Mouse (Mus musculus) B cell, adult 2 months (primary cell): Measurements from ENCODE around the gene Pcx.
A peak's percentile ranks its signal among the peaks of the same experiment; 100 is the strongest.

Experiments
- DNase-seq, 2 experiments: peaks; one replicate each; pipeline ENCODE4 v3.0.0; 2022

Pcx gene

DNA sequence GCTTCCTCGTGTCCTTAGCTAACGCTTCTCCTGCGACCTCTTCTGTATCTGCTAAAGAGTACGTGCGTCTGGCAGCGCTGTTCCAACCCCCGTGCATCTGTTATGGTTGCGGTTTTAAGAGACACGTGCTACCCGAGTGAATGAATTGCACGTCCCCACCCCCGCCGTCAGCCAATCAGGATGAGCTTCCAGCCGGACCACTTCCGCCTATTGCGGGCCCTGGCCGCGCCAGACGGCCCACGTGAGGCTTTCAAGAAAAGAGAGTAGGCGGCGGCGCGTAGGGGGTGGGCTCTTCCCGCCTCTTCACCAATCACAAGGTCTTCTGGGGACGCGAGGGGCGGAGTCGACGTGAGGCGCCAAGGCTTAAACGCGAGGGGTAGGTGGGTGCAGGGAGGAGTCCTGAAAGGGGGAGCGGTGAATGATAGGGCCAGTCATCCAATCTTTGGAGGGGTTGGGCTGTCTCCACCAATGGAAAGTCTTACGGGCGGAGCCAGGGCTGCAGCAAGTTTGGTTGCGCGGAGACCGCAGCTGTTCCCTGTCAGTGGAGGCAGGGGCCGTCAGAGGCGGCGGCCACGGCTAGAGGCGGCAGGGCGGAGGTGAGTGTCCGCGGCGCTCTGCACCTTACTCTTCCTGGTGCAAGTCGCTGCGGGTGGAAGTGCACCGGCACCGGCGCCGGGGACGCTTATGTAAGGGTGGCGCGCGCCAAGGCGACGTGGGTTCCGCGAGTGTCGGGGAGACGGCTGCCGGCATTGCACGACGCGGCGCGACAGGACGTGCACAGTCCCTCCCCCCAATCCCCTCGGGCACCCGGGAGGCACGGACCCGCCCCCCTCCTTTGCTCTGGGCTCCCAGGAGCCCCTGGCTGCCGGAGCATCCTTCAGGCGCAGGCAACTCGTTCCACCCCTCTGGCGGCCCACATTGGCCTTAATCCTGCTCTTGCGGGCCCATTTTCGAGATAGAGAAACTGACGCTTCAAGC is at the start of gene Pcx:
Gene Pcx (plus strand): TSS at position 487 of the 978 bp plus-strand sequence.
- peak; percentile 97 to 98 for DNase-seq

DNA sequence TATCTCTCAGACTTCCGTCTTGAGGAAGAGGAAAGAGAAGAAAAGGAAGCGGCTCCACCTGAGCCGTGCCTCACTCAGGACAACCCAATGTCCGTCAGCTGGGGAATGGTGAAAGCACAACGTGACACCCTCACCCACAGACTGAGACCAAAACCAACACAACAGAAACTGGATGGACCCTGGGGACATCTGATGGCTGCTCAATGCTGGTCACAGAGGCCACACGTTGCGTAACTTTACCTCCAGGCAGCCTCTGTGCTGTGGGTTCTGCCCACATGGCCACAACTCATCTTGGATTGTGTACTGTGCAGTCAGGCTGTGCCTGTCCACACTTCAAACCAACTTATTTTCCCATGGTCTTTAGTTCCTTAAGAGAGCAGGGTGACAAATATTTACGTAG is 48.3 kb upstream of the Pcx start:
- DNase-seq: no peak

DNA sequence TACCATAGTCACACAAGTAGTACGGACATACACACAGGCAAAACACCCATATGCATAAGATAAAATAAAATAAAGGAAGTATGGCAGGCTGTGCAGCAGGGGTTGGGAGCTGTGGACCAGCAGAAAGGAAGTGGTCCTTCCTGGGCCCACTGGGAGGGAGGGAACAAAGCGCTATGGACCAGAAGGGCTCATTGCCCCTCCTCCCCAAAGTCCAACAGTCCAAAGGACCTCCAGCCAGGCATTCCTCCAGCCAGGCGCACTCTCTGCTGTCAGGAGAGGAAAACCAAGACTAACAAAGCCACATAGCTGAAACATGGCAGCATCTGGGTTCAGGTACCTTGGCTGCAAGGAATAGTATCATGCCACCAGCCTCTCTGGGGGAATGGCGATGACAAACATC is 45.6 kb upstream of the Pcx start:
- DNase-seq: no peak

DNA sequence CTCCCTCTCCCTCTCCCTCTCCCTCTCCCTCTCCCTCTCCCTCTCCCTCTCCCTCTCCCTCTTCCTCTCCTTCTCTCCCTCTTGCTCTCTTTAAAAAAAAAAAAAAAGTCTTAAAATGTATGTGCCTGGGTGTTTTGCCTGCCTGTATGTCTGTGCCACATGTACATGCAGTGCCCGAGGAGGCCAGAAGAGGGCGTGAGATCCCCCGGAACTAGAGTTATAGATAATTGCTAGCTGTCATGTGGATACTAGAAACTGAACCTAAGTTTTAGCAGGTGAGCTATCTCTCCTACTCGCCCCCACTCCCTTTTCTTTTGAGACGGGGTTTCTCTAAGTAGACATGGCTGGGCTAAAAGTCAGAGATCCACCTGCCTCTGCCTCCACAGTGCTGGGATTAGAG is 41.9 kb upstream of the Pcx start:
- peak; percentile 44 to 55 for DNase-seq

DNA sequence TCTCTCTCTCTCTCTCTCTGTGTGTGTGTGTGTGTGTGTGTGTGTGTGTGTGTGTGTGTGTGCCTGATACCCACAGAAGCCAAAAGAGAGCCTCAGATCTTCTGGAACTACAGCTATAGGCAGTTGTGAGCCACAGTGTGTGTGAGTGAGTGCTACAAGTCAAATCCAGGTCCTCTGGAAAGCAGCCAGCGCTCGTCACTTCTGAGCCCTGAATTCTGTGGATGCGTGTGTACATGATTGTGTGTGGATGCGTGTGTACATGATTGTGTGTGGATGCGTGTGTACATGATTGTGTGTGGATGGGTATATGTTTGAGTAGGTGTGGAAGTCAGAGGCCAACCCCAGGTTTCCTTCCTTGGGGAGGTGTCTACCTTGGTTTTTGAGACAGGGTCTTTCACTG is 36.7 kb upstream of the Pcx start:
- DNase-seq: no peak

DNA sequence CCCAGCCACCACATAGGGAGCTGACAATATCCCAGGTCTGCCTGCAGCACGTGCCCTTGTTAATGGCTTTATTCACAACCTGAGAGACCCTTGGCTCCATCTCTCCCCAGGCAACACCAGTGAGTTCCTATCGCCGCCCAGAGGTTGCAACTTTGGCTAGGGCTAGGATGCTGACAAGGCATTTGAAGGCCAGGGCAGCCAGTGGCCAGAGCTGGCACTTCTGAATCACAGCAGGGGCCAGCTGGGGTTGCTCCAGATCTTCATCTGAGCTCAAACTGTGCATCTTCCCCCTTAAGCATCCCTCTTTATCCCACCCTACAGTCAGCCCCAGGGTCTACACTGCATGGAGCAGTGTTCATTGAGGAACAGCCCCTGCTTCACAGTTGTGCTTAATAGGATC is 35.5 kb upstream of the Pcx start:
- DNase-seq: no peak

DNA sequence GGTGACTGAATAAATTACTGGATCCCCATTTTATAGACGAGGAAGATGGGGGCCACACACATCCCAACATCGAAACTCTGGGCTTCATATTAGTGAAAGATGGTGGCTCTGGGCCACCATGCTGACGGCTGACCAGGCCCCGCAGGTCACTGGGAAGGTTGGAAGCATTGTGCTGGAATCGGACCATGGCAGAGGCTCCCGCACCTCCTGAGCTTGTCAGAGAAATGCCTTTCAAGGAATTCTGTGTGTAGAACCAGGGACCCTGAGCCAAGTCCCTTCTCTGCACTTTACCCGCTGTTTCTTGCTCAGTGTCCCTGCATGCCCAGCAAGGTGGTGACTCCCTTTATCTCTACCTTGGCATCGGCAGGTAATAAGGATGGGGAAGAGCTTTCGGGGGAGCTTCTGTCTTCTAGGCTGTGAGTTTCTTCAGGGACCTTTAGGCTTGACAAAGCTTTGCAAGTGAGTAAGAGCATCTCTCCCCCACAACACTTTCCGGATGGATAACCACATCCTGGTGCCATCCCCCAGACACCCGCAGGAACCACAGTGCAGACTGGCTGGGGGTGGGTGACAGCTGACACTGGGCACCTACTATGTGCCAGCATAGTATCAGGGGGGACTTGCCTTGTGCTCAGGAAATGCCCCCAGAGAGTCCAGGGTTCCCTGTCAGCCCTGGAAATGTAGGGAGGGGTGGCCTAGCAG is 34.9 kb upstream of the Pcx start:
- DNase-seq: no peak

DNA sequence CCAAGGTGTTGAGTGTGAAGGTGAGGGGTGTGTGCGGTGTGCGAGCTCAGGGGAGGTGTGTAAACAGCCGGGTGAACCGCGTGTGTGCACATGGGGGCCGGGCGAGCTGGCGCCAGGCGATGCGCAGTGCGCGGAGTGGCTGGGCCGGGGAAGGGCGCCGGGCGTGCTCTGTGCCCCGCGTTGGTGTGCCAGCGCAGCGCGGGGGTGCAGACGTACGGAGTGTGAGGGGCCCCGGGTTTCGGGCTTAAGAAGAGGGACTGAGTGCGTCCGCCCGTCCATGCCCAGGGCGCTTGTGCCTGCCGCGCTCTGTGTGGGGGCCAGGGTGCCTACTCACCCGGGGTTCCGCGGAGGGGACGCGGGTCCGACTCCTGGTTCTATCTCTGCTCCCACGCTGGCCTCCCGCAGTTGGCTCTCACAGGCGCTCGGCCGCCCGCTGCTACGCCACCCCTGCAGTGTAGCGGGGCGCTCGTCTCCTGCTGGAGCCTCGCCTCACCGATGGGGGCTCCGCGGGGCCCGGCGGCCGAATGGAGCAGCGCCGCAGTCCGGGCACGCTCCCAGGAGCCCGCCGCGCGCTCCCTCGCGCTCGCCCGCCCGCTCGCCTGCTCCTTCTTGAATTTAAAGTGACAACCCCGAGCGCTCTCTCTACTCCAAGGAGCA is 33.5 kb upstream of the Pcx start:
- no peak for DNase-seq

DNA sequence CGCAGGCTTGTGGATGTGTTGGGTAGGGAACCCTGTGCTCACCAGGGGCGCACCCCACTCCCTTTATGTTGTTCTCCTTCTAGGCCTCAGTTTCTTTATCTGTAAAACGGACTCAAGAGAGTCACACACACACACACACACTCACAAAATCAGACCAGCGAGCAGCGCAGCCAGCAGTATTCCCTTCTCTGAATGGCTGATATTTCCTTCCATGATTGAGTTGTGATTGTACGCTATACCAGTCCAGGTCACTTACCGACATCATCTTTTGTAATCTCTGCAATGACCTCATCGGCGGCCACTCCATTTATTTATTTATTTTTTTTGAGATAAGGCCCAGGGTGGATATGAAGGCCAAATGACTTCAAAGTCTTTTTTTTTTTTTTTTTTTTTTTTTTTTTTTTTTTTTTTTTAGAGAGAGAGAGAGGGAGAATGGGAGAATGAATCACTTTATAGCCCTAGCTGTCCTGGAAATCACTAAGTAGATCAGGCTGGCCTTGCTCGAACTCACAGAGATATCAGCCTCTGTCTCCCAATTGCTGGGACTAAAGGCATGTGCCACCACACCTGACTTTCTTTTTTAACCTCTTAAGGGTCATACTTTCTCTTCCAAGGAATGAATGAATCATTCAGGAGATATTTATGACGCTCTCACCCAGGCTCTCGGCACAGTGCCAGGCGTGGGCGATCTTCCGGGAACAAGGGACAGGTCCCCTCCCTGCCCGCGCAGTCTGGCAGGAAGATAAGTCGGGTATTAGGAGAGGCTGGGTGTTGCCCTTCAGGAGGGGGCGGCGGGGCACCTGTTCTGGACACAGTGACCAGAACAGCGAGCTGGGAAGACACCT is 32.7 kb upstream of the Pcx start, which contains the start of gene Syt12:
Gene Syt12 (minus strand): TSS at position 103 of the 845 bp plus-strand sequence.
- no peak for DNase-seq

DNA sequence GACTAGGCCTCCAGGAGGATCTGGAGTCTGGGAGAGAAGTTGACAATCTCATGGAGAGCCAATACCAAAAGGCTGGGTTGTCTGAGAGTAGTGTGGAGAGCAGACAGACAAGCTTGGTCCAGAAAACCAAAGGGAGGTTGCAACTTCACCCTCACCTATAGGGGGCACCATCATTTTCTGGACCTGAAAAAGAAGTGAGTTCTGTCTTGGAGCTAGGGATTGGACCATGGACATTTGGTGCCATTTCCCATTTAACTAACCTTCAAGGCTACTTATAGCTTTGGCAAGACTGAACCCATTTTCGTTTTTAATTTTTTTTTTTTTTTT is 32.1 kb upstream of the Pcx start:
- DNase-seq: peak; percentile 17 to 25

DNA sequence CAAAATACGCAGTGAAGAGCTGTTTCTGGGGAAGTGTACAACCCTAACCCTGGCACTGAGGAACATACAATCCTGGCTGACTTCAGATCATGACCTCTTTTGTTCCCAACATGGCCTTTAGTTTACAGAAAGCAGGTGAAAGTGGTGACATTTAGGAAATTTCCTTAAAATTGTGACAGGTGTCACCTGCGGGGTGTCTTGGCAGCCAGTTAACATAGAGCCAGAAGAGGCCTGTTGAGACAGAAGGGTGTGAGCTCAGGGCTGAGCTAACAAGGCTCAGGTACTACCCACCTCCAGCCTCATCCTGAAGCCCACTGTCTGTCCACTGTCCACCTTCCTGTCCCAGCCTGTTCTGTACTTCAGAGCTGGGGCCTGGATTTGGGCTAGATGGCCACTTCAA is 30.2 kb upstream of the Pcx start:
- DNase-seq: no peak

DNA sequence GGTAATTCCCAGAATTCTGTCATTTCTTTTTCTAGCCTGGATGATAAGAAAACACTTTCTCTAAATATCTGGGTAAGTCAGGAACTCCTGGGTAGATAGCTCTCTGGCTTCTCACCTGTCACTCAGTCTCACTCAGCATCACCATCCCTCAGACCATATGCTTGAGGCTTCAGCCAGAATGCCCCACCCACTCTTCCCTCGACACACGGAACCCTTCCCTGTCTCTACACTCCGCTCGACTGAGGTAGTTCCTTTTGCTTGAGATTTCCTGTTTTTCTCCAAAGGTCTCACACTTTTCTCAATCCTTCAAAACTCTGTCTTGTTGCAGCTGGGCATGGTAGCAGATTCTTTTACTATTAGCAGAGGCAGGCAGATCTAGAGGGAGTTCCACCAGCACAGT is 28.9 kb upstream of the Pcx start:
- DNase-seq: no peak

DNA sequence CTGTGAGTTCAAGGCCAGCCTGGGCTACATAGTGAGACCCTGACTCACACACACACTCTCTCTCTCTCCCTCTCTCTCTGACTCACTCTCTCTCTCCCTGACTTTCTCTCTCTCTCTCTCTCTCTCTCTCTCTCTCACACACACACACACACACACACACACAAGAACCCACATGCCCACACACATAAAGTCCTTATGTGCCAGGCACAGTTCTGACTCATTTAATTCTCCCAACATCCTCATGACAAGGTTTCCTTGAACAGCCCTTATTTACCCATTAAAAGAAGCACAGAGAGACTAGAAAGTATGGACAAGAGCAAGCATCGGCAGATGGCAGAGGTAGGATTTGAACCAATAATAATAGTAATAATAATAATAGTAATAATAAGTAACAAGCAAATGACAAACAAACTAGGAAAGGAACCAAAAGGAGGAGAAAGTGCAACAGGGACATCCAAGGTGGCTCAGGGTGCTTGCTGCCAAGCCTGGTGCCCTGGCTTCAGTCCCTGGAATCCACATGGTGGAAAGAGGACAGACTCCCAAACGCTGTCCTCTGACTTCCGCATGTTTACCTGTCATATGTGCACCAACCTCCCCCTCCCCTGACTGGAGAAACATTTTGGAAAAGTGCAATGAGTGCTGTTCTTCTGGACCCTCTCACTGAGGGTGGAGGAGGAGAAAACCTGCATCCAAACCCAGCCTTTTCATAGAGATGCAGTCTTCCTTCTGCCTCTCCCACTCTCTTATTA is 28.0 kb upstream of the Pcx start:
- no peak for DNase-seq

DNA sequence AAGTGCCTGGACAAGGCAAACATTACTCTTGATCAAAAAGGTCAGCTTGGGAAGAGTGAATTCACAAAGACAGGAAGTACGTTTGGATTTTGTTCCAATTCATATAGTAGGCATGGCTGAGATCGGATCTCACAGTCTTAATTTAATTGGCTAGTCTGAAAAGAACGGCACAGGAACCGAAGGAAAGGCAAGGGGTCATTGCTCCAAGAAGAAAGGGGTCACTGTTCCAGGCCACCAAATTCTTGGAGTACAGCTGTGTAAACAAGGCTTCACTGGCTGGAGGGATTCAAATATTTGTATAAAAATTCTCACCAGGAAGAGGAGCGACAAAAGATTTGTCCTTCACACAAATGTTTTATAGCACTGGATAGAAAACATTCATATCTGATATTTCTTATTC is 25.3 kb upstream of the Pcx start:
- DNase-seq: no peak

DNA sequence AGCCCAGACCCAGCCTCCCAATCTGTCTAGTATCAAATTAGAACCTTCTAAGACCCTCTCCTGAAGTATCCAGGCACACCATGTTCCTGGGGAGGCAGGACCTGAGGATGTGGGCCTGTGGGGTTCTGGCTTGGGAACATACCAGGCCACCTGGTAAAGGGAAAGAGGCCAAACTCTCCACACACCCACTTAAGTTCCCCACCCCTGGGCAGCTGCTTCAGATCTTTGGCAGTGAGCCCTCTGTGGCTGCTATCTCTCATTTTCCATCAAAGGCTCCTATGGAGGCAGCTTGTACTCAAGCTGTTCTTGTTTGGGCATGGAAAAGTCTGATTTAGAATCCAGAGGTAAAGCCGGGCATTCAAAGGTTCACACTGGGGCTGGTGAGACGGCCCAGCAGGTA is 22.4 kb upstream of the Pcx start:
- DNase-seq: no peak

DNA sequence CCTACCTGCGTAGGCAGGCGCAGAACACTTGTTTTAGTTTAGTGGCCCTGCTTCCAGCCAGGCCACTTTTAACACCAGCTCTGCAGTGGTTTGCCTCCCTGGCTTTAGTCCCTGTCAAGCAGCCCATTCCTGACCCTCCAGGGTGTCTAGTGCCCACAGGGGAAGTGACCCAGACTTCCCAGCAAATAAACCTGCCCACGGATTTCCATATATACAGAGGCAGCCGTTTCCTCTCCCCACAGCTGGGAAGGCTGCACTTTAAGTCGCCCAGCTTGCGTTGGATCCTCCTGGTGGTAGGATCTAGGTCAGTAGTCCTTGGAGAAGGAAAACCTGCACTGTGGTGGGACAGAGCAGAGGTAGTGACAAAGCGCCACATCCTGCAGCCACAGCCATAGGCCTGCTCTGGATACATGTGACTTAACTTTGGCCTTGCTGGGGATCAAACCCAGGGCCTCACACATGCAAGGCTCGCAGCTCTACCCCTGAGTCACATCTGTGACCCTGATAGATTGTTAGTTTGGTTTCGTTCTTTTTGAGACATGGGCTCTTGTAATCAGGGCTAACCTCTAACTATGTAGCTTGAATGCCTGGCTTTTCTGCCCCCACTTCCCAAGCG is 19.1 kb upstream of the Pcx start:
- DNase-seq: no peak

DNA sequence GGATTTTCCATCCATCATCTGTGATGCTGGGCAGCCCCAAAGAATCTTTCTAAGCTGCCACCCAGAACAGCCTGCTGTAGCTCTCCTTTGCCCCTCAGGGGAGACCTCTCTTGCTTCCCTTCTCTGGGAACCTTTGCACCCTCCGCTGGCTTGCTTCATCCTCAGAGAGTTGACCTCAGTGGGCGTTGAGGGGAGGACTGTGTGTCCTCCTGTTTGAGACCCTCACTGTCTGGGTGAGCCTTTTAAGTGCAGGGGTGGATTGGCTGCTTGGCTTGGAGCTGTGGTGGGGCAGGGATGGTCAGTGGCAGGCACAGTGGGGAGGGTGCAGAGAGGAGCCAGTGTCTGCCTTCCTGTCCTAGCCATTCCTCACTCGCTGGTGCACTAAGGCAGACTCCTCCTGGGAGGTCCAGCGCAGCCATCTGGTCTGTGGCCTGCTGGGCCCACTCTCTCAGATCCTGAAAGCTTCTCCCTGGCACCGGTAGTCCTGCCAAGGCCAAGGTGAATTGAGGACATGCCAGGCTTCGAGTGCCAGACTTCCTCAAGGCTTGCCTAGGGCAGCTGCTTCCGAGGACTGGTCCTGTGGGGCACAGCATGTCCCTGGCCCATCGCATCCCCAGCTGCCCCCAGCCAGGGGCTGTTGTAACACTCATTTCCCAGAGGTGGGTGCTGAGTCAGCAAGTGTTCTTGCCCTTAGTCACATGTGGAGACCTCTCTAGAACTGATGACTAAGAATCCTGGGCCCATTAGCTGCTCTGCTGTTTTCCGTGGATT is 17.6 kb upstream of the Pcx start:
- DNase-seq: no peak

DNA sequence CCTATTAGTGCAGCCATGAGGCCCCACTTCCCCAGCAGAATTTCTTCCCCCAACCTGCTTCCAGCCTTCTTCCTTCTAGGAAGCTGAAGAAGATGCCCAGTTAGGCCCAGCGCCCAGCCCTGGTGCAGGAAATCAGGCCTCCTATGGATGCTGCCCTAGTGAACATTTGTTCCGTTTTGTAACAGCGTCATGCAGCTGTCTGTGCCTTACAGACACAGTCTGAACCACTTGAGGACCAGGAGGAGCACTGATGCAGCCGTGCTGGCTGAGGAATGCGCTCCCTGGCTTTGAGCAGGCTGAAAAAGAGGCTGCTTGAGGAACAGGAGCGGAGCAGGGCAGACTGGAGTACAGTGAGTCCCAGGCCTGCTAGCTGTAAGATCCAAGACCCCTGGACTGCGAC is 15.6 kb upstream of the Pcx start:
- DNase-seq: no peak

DNA sequence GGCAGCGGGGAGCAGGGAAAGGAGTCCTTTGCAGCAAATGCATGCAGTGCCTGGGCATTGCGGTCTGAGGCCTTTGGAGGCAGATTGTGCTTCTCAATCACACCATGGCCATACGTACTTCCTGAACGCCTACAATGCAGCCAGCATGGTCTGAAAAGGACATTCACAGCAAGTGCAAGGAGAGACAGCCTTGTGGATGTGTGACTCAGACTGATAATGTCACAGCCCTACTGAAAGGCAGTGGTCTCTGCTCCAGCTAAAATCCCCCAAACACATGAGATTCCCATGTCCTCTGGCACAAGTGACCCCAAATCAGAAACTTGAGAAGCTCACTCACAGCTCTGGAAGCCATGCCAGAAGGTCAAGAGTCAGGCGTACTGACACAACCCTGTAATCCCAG is 14.5 kb upstream of the Pcx start:
- no peak for DNase-seq

DNA sequence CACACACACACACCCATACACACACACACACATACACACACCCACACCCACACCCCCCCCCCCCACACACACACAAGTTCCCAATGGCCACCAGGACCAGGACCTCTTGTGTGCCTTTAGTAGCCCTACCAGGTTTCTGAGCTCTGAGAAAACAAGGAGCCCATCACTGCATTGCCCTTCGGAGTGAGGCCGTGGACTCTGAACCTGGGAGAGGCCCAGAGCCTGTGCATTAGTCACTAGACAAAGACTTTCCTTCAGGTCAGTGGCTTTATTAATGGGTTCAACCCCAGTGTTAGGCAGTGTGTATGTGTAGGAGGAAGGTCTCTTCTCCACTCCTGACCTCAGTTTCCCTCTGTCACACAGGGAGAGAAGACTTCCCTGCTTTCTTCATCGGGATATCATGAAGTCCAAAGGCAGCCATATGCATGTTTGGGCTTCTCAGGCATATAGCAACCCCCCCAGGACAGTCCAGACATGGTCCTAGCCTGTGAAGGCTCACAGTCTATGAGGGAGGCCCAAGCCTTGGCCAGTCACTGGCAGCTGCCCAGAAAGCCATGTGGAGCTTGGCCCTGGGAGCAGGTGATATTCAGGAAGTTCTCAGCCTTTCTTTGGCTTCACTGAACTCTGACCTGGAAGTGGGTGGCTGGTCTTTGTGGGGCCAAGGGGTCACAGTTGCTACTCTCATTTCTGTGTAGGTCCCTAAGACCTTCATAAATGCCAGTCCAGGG is 13.6 kb upstream of the Pcx start:
- no peak for DNase-seq
